Mouse (Mus musculus): Measurements from ENCODE around the gene Ms4a10. TPM values are rescaled to one million over a fixed set of nuclear protein-coding genes. Genes with fewer than 3 reads are reported as not detected.

Ms4a10 gene
- total RNA-seq, 2 experiments from 2014 or later = not detected

DNA sequence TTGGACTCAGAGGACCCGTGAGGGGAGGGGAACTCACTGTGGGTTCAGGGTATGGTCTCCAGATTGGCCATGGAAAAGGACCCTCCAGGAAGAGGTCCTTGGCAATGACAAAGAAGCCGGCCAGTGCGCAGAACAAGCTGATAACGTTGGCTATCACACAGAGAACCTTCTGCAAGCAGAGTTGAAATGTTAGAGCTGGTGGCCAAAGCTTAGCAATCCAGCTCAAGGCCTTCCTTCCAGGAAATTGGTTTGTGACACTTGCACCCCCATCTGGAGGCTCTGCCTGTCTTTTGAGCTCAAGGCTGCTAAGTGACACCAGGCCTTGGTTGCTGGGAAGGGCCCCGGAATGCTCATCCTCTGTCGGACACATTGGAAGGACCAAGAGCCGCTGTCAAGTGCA lies 8.7 kb downstream of the Ms4a10 start:
- no peak for ATAC-seq (replicated peaks; ENCODE audit: poor library complexity, severe bottlenecking)

DNA sequence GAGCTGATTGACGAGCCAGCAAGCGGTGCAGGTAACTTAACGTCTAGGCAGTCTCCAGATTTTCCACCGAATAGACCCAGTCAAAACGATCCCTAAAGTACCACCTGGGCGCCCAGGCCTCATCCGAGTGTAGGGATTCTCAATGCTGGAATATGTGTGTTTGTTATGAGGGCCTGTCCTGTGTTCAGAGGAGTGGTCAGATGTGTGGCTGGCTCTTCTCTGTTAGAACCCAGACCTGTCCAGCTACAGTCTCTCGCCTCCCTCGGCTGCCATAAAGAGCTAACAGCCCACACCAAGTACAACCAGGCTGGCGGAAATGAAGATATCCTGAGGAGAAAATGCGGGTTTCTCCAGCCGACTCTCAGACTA lies 14.5 kb downstream of the Ms4a10 start:
- ATAC-seq (replicated peaks; ENCODE audit: poor library complexity, severe bottlenecking) = no peak

DNA sequence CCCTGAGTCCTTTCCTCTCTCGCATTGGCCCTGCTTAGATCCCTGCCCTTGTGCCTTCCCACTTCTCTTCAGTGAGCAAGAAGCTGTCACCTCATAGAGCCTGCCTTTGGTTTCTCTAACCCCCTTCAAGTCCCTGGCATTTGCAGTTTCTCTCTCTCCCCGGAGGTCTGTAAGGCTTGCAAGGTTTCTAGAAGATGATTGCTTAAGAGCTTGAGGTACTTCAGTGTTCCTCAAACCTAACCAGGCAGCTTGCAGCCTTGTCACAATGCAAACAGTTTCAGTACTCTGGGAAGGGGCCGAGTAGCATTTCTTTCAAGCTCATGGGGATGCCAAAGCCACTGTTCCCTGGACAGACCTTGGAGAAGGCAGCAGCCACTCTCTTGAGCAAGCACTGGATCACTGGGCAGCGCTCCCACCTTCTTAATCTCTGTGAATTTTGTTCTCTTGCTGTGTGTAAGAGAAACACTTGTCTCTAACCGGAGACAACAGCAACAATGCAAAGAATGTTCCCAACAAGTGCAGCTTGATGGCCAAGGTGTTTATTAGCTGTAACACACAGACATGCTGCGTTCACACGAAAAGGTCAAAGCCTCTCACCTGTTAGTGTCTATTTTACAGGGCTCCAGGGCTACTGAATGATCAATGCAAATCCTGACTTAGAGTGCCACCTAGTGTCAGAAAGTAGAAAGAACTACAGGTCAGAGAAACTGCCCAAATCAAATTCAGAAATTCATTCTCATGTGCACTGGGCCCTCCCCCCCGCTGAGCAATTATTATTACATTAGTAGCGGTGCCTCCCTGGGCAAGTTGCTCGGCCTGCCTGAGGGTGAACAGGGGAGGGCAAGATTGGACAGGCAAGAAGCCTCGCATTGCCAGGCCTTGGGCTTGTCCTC lies 15.1 kb downstream of the Ms4a10 start:
- ATAC-seq (replicated peaks; ENCODE audit: poor library complexity, severe bottlenecking) = peak; percentile 92

GRCm38 (mm10) chr19:10952021-10952939 lies 22.2 kb downstream of the Ms4a10 start:
- ATAC-seq (replicated peaks; ENCODE audit: poor library complexity, severe bottlenecking) = no peak

DNA sequence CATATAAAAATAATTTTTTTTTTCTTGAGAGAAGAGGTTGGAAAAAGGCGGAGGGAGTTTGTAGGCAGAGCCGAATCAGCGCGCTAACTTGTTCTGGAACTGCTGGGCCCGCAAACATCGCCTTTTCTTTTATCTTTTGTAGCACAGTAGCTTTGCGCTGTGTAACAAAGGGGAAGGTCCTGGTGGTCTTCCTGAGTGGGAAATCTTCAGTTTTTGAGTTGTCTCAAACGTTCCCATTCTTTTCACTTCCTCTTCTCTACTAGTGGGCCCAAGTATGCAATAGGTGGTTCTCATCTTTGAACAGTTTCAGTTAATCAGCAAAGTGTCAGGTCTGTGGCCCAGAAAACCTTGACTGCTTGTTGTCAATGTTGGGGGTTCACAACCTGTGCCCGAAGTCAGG lies 24.9 kb downstream of the Ms4a10 start:
- peak; percentile 26; the same call in 1 of the 2 replicates for ATAC-seq (replicated peaks; ENCODE audit: poor library complexity, severe bottlenecking)

DNA sequence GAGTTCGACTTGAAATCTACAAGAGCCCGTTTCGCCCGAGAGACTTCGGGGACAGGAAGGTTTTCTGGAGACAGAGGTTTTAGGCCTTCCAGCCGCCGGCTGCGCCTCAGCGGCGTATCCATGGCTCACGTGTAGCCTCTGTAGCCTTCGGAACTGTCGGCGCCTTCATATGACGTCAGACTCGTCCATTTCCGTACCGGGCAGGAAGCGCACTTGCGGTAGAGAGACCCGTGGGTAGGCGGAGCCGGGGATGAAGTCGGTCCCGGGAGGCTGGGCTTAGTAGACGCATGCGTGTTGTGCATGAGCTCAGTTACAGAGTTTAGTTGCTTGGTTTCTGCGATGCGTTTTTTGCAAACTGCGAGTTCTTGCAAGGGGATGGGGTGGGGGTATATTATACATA lies 25.4 kb downstream of the Ms4a10 start, which contains the start of gene Ccdc86:
Ccdc86 (minus strand) TSS at position 155 of the 400 bp plus-strand sequence.
- ATAC-seq (replicated peaks; ENCODE audit: poor library complexity, severe bottlenecking) = peak; percentile 88

- peak; percentile 0; the same call in 1 of the 2 replicates for ATAC-seq (replicated peaks; ENCODE audit: poor library complexity, severe bottlenecking)
These were observed 26.1 kb downstream of the Ms4a10 start for GRCm38 (mm10) chr19:10948416-10948815.

GRCm38 (mm10) chr19:10947219-10947618 lies 27.3 kb downstream of the Ms4a10 start:
- peak; percentile 53 for ATAC-seq (replicated peaks; ENCODE audit: poor library complexity, severe bottlenecking)

DNA sequence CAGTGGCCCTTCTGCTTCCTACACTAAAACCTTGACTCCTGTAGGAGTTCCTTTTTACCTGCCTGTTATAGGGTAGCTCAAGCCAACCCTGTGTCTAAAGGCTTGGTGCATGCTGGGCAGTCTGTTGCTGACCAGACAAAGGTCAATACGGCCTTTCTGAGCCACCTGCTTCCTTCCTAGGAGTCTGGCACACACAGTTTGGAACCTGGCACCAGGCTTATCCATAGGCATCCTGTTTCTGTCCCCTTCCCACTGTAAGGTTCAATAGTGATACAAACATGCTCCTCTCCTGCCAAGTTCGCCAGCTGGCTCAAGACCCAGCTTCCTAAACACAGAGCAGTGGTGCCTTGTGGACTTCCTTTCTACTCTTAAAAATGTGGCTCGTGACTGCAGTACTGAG lies 28.0 kb downstream of the Ms4a10 start:
- ATAC-seq (replicated peaks; ENCODE audit: poor library complexity, severe bottlenecking) = no peak

- peak; percentile 61 for ATAC-seq (replicated peaks; ENCODE audit: poor library complexity, severe bottlenecking)
These were observed 30.5 kb downstream of the Ms4a10 start for GRCm38 (mm10) chr19:10943955-10944354.

DNA sequence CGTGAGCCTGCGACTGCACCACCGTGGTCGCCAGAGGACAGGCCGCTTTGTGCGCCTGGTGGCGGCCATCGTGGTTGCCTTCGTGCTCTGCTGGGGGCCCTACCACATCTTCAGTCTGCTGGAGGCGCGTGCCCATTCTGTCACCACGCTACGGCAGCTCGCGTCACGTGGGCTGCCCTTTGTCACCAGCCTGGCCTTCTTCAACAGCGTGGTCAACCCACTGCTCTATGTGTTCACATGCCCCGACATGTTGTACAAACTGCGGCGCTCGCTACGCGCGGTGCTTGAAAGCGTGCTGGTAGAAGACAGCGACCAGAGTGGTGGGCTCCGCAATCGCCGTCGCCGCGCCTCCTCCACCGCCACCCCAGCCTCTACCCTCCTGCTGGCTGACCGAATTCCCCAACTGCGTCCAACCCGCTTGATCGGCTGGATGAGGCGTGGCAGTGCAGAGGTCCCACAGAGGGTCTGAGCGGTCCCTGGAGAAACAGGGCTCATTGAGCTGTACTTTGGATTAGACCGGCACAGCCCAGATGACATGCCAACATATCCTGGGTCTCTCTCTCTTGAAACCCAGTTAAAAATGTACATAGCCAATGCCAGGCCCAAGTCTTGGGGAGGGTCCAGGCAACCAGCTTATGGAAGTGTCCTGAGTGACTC lies 33.5 kb downstream of the Ms4a10 start:
- ATAC-seq (replicated peaks; ENCODE audit: poor library complexity, severe bottlenecking) = peak; percentile 5; the same call in 1 of the 2 replicates

- peak; percentile 69 for ATAC-seq (replicated peaks; ENCODE audit: poor library complexity, severe bottlenecking)
These were observed 34.2 kb downstream of the Ms4a10 start for GRCm38 (mm10) chr19:10940097-10940800.

- ATAC-seq (replicated peaks; ENCODE audit: poor library complexity, severe bottlenecking) = no peak
These were observed 35.7 kb downstream of the Ms4a10 start for GRCm38 (mm10) chr19:10938771-10939170.

- no peak for ATAC-seq (replicated peaks; ENCODE audit: poor library complexity, severe bottlenecking)
These were observed 37.3 kb downstream of the Ms4a10 start, which contains the start of gene Ptgdr2 for GRCm38 (mm10) chr19:10937110-10937563. Gene Ptgdr2 (plus strand): TSS chr19:10937160.

- ATAC-seq (replicated peaks; ENCODE audit: poor library complexity, severe bottlenecking) = no peak
These were observed 38.4 kb downstream of the Ms4a10 start for GRCm38 (mm10) chr19:10936077-10936476.

DNA sequence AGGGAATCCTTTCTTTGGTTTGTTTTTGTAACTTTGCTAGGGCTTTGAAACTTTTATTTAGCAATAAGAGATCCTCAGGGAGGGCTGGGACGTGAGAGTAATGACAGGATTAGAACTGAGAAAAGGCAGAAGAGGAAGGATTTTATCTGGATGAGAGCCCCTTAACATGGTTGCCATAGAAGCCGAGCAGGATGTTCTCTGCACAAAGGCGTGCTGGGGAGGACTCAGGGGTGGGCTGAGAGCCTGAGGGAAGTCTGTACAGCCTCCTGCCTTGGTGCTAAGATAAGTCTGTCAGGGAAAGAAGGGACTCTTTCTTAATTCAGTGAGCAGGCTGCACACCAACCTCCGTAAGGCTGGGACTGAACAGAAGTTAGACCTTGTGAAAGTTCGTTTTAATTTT lies 39.4 kb downstream of the Ms4a10 start:
- ATAC-seq (replicated peaks; ENCODE audit: poor library complexity, severe bottlenecking) = no peak

- ATAC-seq (replicated peaks; ENCODE audit: poor library complexity, severe bottlenecking) = peak; percentile 62
These were observed 43.8 kb downstream of the Ms4a10 start for GRCm38 (mm10) chr19:10930641-10931040.

- ATAC-seq (replicated peaks; ENCODE audit: poor library complexity, severe bottlenecking) = no peak
These were observed 47.8 kb downstream of the Ms4a10 start for GRCm38 (mm10) chr19:10926666-10927065.

GRCm38 (mm10) chr19:10926123-10926621 lies 48.3 kb downstream of the Ms4a10 start:
- no peak for ATAC-seq (replicated peaks; ENCODE audit: poor library complexity, severe bottlenecking)

Data from granulocyte monocyte progenitor cell, adult 5-6 weeks (primary cell).